Mouse (Mus musculus) erythroblast, adult 5-6 weeks (primary cell): Measurements from ENCODE around the gene Izumo2. TPM values are rescaled to one million over a fixed set of nuclear protein-coding genes. Genes with fewer than 3 reads are reported as not detected.
"Not testable (repeated sequence)": the region's sequence is repeated elsewhere in the genome, so short reads cannot be mapped to it uniquely, and the experiment has no call there.

Experiments used
- ATAC-seq: replicated peaks from 2 replicates; pipeline ENCODE4 v1.8.0; 2016; ENCODE audit warnings: moderate number of reproducible peaks, mild to moderate bottlenecking, moderate TSS enrichment, inconsistent platforms; ENCODE audit not compliant: poor library complexity, low FRiP score, severe bottlenecking
- total RNA-seq, 2 experiments: library from RNA; stranded (forward) in 1 of 2; stranded (reverse) in 1 of 2; fragments of 150-400 nt in 1 of 2; fragments of 200-764, 138-1000 nt in 1 of 2; gene quantifications; 2 replicates each; pipeline versions ENCODE4 v1.2.3 to v1.2.4; 2015 to 2017; ENCODE audit warnings: low replicate concordance in 2 of 2

The Izumo2 gene
- total RNA-seq, 2 experiments from 2014 or later: not detected

GRCm38 (mm10) chr7:44748101-44749044 lies 39.8 kb downstream of the Izumo2 start, which contains the start of gene Vrk3:
Gene Vrk3, plus strand, starts transcription at chr7:44748413.
- ATAC-seq: peak; percentile 91

- not testable (repeated sequence) for ATAC-seq
Measured at GRCm38 (mm10) chr7:44750950-44751349, 42.4 kb downstream of the Izumo2 start, which contains the start of gene Zfp473. Gene Zfp473, minus strand, starts transcription at chr7:44751050.

DNA sequence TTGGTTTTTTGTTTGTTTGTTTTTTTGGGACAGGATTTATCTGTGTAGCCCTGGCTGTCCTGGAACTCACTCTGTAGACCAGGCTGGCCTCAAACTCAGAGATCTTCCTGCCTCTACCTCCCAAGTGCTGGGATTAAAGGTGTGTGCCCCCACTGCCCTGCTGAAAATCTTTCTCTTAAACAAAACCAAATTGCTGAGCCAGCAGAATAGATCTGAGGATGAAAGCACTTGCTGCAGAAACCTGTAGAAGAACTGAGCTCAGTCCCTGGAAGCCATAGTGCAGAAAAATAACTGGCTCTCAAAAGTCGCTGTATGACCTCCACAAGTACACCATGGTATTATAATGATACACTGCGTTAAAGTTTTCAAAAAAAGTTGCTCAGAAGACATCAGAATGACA lies 48.6 kb downstream of the Izumo2 start:
- no peak for ATAC-seq

- ATAC-seq: no peak
Measured at GRCm38 (mm10) chr7:44760366-44760765, 51.8 kb downstream of the Izumo2 start.

DNA sequence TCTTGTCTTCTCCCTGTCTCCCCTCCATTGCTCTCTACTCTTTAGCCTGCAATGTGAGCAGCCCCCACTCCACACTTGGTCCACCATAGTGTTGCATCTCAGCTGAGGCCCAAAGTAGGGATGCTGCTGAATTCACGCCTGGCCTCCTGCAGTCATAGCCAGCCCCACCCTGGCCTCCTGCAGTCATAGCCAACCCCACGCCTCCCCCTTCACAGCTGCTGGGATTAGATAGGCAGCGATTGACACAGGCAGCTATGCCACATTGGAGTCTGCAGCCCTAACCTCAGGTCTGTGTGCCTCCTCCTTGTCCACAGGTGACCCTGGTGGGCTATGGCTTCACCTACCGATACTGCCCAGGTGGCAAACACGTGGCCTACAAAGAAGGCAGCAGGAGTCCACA lies 59.6 kb downstream of the Izumo2 start:
- ATAC-seq: peak; percentile 71

Other genes with a start within 250 kb of the Izumo2 start
- gene Aspdh, start 243.4 kb upstream of the Izumo2 start, total RNA-seq (2015; ENCODE audit: low replicate concordance): not detected in 2 replicates
- not detected in 2 replicates for gene Aspdh, start 243.4 kb upstream of the Izumo2 start, total RNA-seq (2017; ENCODE audit: low replicate concordance)
- 6.7 and 43.7 TPM in 2 replicates for gene Josd2, start 240.8 kb upstream of the Izumo2 start, total RNA-seq (2015; ENCODE audit: low replicate concordance)
- gene Josd2, start 240.8 kb upstream of the Izumo2 start, total RNA-seq (2017; ENCODE audit: low replicate concordance): 33.7 and 59.7 TPM in 2 replicates
- 17.9 and 19.2 TPM in 2 replicates for gene Emc10, start 212.2 kb upstream of the Izumo2 start, total RNA-seq (2015; ENCODE audit: low replicate concordance)
- gene Emc10, start 212.2 kb upstream of the Izumo2 start, total RNA-seq (2017; ENCODE audit: low replicate concordance): 12.4 and 13.4 TPM in 2 replicates
- not detected in 2 replicates for gene Fam71e1, start 212.2 kb upstream of the Izumo2 start, total RNA-seq (2015; ENCODE audit: low replicate concordance)
- not detected in 2 replicates for gene Fam71e1, start 212.2 kb upstream of the Izumo2 start, total RNA-seq (2017; ENCODE audit: low replicate concordance)
- gene Mybpc2, start 184.1 kb upstream of the Izumo2 start, total RNA-seq (2015; ENCODE audit: low replicate concordance): not detected in 2 replicates
- not detected in 2 replicates for gene Mybpc2, start 184.1 kb upstream of the Izumo2 start, total RNA-seq (2017; ENCODE audit: low replicate concordance)
- 1.7 and 1.9 TPM in 2 replicates for gene Spib, start 176.7 kb upstream of the Izumo2 start, total RNA-seq (2015; ENCODE audit: low replicate concordance)
- 1.9 and 2.6 TPM in 2 replicates for gene Spib, start 176.7 kb upstream of the Izumo2 start, total RNA-seq (2017; ENCODE audit: low replicate concordance)
- 21.3 and 26.5 TPM in 2 replicates for gene Pold1, start 159.9 kb upstream of the Izumo2 start, total RNA-seq (2015; ENCODE audit: low replicate concordance)
- 16.2 and 29.3 TPM in 2 replicates for gene Pold1, start 159.9 kb upstream of the Izumo2 start, total RNA-seq (2017; ENCODE audit: low replicate concordance)
- 34.4 and 41.8 TPM in 2 replicates for gene Nr1h2, start 154.8 kb upstream of the Izumo2 start, total RNA-seq (2015; ENCODE audit: low replicate concordance)
- gene Nr1h2, start 154.8 kb upstream of the Izumo2 start, total RNA-seq (2017; ENCODE audit: low replicate concordance): 32.0 and 41.0 TPM in 2 replicates
- 66.9 TPM in 2 replicates for gene Napsa, start 136.4 kb upstream of the Izumo2 start, total RNA-seq (2015; ENCODE audit: low replicate concordance)
- 18.0 and 26.1 TPM in 2 replicates for gene Napsa, start 136.4 kb upstream of the Izumo2 start, total RNA-seq (2017; ENCODE audit: low replicate concordance)
- gene Kcnc3, start 118.1 kb upstream of the Izumo2 start, total RNA-seq (2015; ENCODE audit: low replicate concordance): not detected in 2 replicates
- gene Kcnc3, start 118.1 kb upstream of the Izumo2 start, total RNA-seq (2017; ENCODE audit: low replicate concordance): 0.42 TPM in 1 of 2 replicates, not detected in the other
- gene Myh14, start 37.9 kb upstream of the Izumo2 start, total RNA-seq (2015; ENCODE audit: low replicate concordance): not detected in 2 replicates
- not detected in 2 replicates for gene Myh14, start 37.9 kb upstream of the Izumo2 start, total RNA-seq (2017; ENCODE audit: low replicate concordance)
- gene Vrk3, start 39.7 kb downstream of the Izumo2 start, total RNA-seq (2015; ENCODE audit: low replicate concordance): 21.5 and 24.0 TPM in 2 replicates
- gene Vrk3, start 39.7 kb downstream of the Izumo2 start, total RNA-seq (2017; ENCODE audit: low replicate concordance): 11.3 and 22.7 TPM in 2 replicates
- gene Zfp473, start 42.3 kb downstream of the Izumo2 start, total RNA-seq (2015; ENCODE audit: low replicate concordance): 0.58 TPM in 1 of 2 replicates, not detected in the other
- 0.14 and 0.60 TPM in 2 replicates for gene Zfp473, start 42.3 kb downstream of the Izumo2 start, total RNA-seq (2017; ENCODE audit: low replicate concordance)
- 10.4 and 14.4 TPM in 2 replicates for gene Nup62, start 107.3 kb downstream of the Izumo2 start, total RNA-seq (2015; ENCODE audit: low replicate concordance)
- gene Nup62, start 107.3 kb downstream of the Izumo2 start, total RNA-seq (2017; ENCODE audit: low replicate concordance): 21.7 and 21.9 TPM in 2 replicates
- gene Il4i1, start 107.6 kb downstream of the Izumo2 start, total RNA-seq (2015; ENCODE audit: low replicate concordance): 0.84 TPM in 1 of 2 replicates, not detected in the other
- 0.09 TPM in 1 of 2 replicates, not detected in the other for gene Il4i1, start 107.6 kb downstream of the Izumo2 start, total RNA-seq (2017; ENCODE audit: low replicate concordance)
- gene Atf5, start 107.9 kb downstream of the Izumo2 start, total RNA-seq (2015; ENCODE audit: low replicate concordance): 1.3 and 1.9 TPM in 2 replicates
- gene Atf5, start 107.9 kb downstream of the Izumo2 start, total RNA-seq (2017; ENCODE audit: low replicate concordance): 2.1 and 2.5 TPM in 2 replicates
- 6.5 and 7.1 TPM in 2 replicates for gene Akt1s1, start 140.2 kb downstream of the Izumo2 start, total RNA-seq (2015; ENCODE audit: low replicate concordance)
- 19.7 and 43.3 TPM in 2 replicates for gene Akt1s1, start 140.2 kb downstream of the Izumo2 start, total RNA-seq (2017; ENCODE audit: low replicate concordance)
- 15.8 and 21.3 TPM in 2 replicates for gene Tbc1d17, start 140.3 kb downstream of the Izumo2 start, total RNA-seq (2015; ENCODE audit: low replicate concordance)
- 33.6 and 77.5 TPM in 2 replicates for gene Tbc1d17, start 140.3 kb downstream of the Izumo2 start, total RNA-seq (2017; ENCODE audit: low replicate concordance)
- 17.3 and 43.3 TPM in 2 replicates for gene Pnkp, start 148.4 kb downstream of the Izumo2 start, total RNA-seq (2015; ENCODE audit: low replicate concordance)
- gene Pnkp, start 148.4 kb downstream of the Izumo2 start, total RNA-seq (2017; ENCODE audit: low replicate concordance): 26.8 and 32.5 TPM in 2 replicates
- gene Ptov1, start 161.0 kb downstream of the Izumo2 start, total RNA-seq (2015; ENCODE audit: low replicate concordance): 6.9 and 8.1 TPM in 2 replicates
- gene Ptov1, start 161.0 kb downstream of the Izumo2 start, total RNA-seq (2017; ENCODE audit: low replicate concordance): 8.8 and 12.1 TPM in 2 replicates
- 6.5 and 8.4 TPM in 2 replicates for gene Med25, start 184.0 kb downstream of the Izumo2 start, total RNA-seq (2015; ENCODE audit: low replicate concordance)
- gene Med25, start 184.0 kb downstream of the Izumo2 start, total RNA-seq (2017; ENCODE audit: low replicate concordance): 3.2 and 5.3 TPM in 2 replicates
- 1.3 TPM in 1 of 2 replicates, not detected in the other for gene Fuz, start 187.3 kb downstream of the Izumo2 start, total RNA-seq (2015; ENCODE audit: low replicate concordance)
- 2.2 and 4.3 TPM in 2 replicates for gene Fuz, start 187.3 kb downstream of the Izumo2 start, total RNA-seq (2017; ENCODE audit: low replicate concordance)
- gene Ap2a1, start 220.8 kb downstream of the Izumo2 start, total RNA-seq (2015; ENCODE audit: low replicate concordance): 29.4 and 43.1 TPM in 2 replicates
- 27.5 and 36.0 TPM in 2 replicates for gene Ap2a1, start 220.8 kb downstream of the Izumo2 start, total RNA-seq (2017; ENCODE audit: low replicate concordance)
- not detected in 2 replicates for gene Tsks, start 234.5 kb downstream of the Izumo2 start, total RNA-seq (2015; ENCODE audit: low replicate concordance)
- gene Tsks, start 234.5 kb downstream of the Izumo2 start, total RNA-seq (2017; ENCODE audit: low replicate concordance): not detected in 2 replicates